Mouse (Mus musculus) embryonic fibroblast, embryonic 13.5 days (primary cell): ENCODE results near the gene Nmnat3.

Source experiments
- CTCF ChIP-seq: IDR thresholded peaks from 2 replicates; pipeline ENCODE4 v1.5.1; 2011; ENCODE audit warnings: mild to moderate bottlenecking, control low read depth, low read length, moderate library complexity, borderline replicate concordance; ENCODE audit not compliant: insufficient read depth
- POLR2A ChIP-seq: IDR thresholded peaks from 2 replicates; pipeline ENCODE4 v1.6.1; 2011; ENCODE audit warnings: low read depth, mild to moderate bottlenecking, control low read depth, low read length, moderate library complexity

DNA sequence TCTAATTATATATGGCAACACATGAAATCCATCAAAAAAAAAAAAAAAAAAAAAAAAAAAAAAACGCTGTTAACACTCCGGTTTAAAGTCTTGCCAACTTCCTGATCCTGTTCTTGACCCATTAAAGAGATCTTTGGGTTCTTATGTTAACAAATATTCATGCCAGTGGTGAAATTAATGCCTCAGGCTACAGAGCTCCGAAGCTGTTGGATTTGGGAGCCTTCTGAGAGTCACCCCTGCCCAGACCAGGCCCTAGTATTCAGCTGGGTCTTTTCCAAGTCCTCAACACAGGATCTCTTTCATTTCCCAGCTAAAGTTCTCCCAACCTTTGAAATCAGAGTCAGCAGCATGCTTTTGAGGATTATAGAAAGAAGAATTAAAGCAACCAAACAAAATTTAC, 143.3 kb downstream of the Nmnat3 start:
- TF ChIP-seq POLR2A = no peak
- no peak for TF ChIP-seq CTCF
